Mouse (Mus musculus) liver, embryonic 12.5 days (tissue): ENCODE measurements around the gene Klk5. TPM values are rescaled to one million over a fixed set of nuclear protein-coding genes. Genes with fewer than 3 reads are reported as not detected.

Experiments used
- ATAC-seq: fragments of 200-750 bp; cut with Nextera tagmentation; 2 replicates; pipeline ENCODE4 v1.8.0; 2017; ENCODE audit warnings: moderate number of reproducible peaks, mild to moderate bottlenecking, moderate library complexity
- H3K27ac ChIP-seq: fragments of 300-500 bp; sonication (generic); 2 replicates; pipeline ENCODE4 v1.5.1; 2016; ENCODE audit warnings: mild to moderate bottlenecking
- H3K27me3 ChIP-seq: fragments of 300-500 bp; sonication (generic); replicated peaks from 2 replicates; pipeline ENCODE4 v1.6.1; 2016; ENCODE audit warnings: mild to moderate bottlenecking, moderate library complexity
- H3K36me3 ChIP-seq: fragments of 300-500 bp; sonication (generic); 2 replicates; pipeline ENCODE4 v1.6.1; 2016; ENCODE audit warnings: mild to moderate bottlenecking, moderate library complexity
- H3K4me1 ChIP-seq: fragments of 300-500 bp; sonication (generic); 2 replicates; pipeline ENCODE4 v1.6.1; 2016
- H3K4me2 ChIP-seq: fragments of 300-500 bp; sonication (generic); 2 replicates; pipeline ENCODE4 v1.6.1; 2016; ENCODE audit warnings: mild to moderate bottlenecking, moderate library complexity
- H3K4me3 ChIP-seq: fragments of 300-500 bp; sonication (generic); 2 replicates; pipeline ENCODE4 v1.5.1; 2016; ENCODE audit warnings: mild to moderate bottlenecking, moderate library complexity
- H3K9ac ChIP-seq: fragments of 300-500 bp; sonication (generic); 2 replicates; pipeline ENCODE4 v1.6.1; 2016; ENCODE audit warnings: mild to moderate bottlenecking, moderate library complexity
- H3K9me3 ChIP-seq: fragments of 300-500 bp; sonication (generic); replicated peaks from 2 replicates; pipeline ENCODE4 v1.6.1; 2016; ENCODE audit warnings: mild to moderate bottlenecking, moderate library complexity
- WGBS: fragments of 180-500 bp; shearing (Covaris S2); methylation state at CpG from one replicate; pipeline ENCODE4 v1.1.7; 2016; ENCODE audit not compliant: insufficient replicate concordance; 5-methylcytosine and 5-hydroxymethylcytosine counted together
- polyA plus RNA-seq: library from polyadenylated mRNA; unstranded; fragments of >200 nt; fragmentation: Nextera tagmentation; extraction: Ambion mirVana; gene quantifications from 2 replicates; pipeline ENCODE4 v1.2.1, GENCODE M21; 2016

Klk5 gene
- polyA plus RNA-seq, 1 experiment from 2014 or later: not detected

- no peak overlapping the region for H3K27ac ChIP-seq
- no peaks in the 10 kb centered on the region for H3K9me3 ChIP-seq
- no peak overlapping the region for H3K9ac ChIP-seq
- H3K4me3 ChIP-seq: no peak overlapping the region
- no peak overlapping the region for H3K4me2 ChIP-seq
- H3K4me1 ChIP-seq: no peaks in the 10 kb centered on the region
- ATAC-seq: no peak
- no peaks in the 10 kb centered on the region for H3K27me3 ChIP-seq
- H3K36me3 ChIP-seq: no peaks in the 10 kb centered on the region
- WGBS: 73% methylated on average over 8 of the region's 8 CpGs
Observed at GRCm38 (mm10) chr7:43829006-43829405, 12.8 kb upstream of the Klk5 start.

- Histone ChIP-seq H3K4me3 (no peak overlapping the region), H3K36me3 (no peaks in the 10 kb centered on the region), H3K27me3 (no peaks in the 10 kb centered on the region), H3K4me2 (no peak overlapping the region), H3K9ac (no peak overlapping the region), H3K9me3 (no peaks in the 10 kb centered on the region), H3K4me1 (no peaks in the 10 kb centered on the region), H3K27ac (no peak overlapping the region)
- WGBS: 70% methylated on average over 4 of the region's 4 CpGs
- no peak for ATAC-seq
Observed at GRCm38 (mm10) chr7:43843801-43844200, 2.0 kb downstream of the Klk5 start.

- Histone ChIP-seq H3K36me3 (no peaks in the 10 kb centered on the region), H3K4me3 (no peak overlapping the region), H3K4me2 (no peak overlapping the region), H3K27me3 (no peaks in the 10 kb centered on the region), H3K27ac (no peak overlapping the region), H3K4me1 (no peaks in the 10 kb centered on the region), H3K9ac (no peak overlapping the region), H3K9me3 (no peaks in the 10 kb centered on the region)
- 65% methylated on average over 6 of the region's 6 CpGs for WGBS
- ATAC-seq: no peak
Observed at GRCm38 (mm10) chr7:43851616-43852015, 9.8 kb downstream of the Klk5 start.

DNA sequence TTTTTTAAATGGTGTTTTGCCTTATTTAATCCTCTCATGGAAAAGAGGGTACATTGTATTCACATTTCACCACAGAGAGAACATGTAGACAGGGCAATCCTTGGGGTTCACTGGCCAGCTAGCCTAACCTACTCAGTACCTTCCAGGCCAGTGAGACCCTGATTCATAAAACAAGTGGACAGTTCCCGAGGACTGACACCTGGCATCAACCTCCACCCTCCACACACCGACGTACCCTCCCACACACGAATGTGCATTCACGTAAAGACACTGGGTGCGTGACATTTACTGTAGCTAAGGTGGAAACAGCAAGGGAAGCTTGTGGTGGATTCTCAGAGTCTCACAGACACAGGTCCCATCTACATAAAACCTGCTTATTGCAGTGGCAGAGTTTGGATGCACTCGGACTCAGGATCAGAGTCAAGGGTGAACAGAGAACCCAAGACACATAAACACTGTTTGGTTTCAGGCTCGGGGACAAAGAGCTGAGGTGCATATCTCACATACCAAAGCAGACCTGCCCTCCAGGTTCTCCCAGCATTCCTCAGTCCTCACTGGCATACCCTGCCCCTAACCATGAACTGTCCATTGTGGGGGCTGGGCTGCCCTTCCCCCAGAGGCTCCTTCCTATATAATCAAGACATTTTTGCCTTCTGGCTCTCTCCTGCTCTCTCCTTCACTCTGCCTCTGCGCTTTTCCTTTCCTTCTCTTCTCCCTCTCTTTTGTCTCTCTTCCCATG lies 13.0 kb downstream of the Klk5 start:
- Histone ChIP-seq H3K4me3 (no peak overlapping the region), H3K27me3 (no peaks in the 10 kb centered on the region), H3K9ac (no peak overlapping the region), H3K27ac (no peak overlapping the region), H3K4me1 (no peaks in the 10 kb centered on the region), H3K36me3 (no peaks in the 10 kb centered on the region), H3K4me2 (no peak overlapping the region), H3K9me3 (no peaks in the 10 kb centered on the region)
- 64% methylated on average over 9 of the region's 9 CpGs for WGBS
- no peak for ATAC-seq

DNA sequence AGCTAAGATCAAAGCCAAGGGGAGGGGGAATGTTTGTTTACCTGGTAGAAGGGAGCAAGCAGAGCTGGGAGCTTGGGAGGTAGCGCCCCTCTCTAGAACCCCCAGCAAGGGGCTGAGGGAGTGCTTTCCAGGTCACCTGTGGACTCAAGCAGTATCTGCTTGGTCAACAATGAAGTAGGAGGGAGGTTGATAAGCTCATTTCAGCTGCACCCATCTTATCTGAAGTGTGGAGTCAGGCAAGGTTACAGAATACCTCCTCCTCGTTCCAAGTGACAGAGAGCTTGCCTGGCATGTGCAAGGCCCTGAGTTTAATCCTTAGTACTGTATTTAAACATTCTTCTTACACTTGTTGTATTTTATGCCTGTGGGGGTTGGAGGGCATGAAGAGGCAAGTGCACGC lies 13.9 kb downstream of the Klk5 start:
- Histone ChIP-seq H3K36me3 (no peaks in the 10 kb centered on the region), H3K4me3 (no peak overlapping the region), H3K27me3 (no peaks in the 10 kb centered on the region), H3K27ac (no peak overlapping the region), H3K9me3 (no peaks in the 10 kb centered on the region), H3K4me2 (no peak overlapping the region), H3K9ac (no peak overlapping the region), H3K4me1 (no peaks in the 10 kb centered on the region)
- WGBS: 53% methylated on average over 3 of the region's 3 CpGs
- ATAC-seq: no peak

DNA sequence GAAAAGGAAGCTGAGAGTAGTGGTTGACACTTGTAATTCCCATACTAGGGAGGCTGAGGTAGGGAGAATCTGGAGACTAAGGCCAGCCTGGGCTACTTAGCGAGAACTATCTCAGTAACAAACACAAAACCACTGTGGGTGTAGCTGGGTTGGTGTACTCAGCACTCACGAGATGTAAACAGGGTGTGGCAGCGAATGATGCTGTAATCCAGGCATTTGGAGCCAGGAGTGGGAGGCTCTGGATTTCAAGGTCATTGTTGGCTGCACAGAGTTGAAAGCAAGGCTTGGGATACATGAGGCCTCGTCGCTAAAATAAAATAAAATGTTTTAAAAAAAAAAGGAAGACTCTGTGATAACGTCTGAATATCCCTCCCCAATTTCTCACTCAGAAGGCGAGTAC lies 14.5 kb downstream of the Klk5 start:
- H3K4me1 ChIP-seq: no peaks in the 10 kb centered on the region
- no peaks in the 10 kb centered on the region for H3K27me3 ChIP-seq
- 52% methylated on average over 7 of the region's 7 CpGs for WGBS
- no peak overlapping the region for H3K4me2 ChIP-seq
- H3K9me3 ChIP-seq: no peaks in the 10 kb centered on the region
- no peak for ATAC-seq
- no peak overlapping the region for H3K4me3 ChIP-seq
- no peak overlapping the region for H3K27ac ChIP-seq
- no peaks in the 10 kb centered on the region for H3K36me3 ChIP-seq
- no peak overlapping the region for H3K9ac ChIP-seq

DNA sequence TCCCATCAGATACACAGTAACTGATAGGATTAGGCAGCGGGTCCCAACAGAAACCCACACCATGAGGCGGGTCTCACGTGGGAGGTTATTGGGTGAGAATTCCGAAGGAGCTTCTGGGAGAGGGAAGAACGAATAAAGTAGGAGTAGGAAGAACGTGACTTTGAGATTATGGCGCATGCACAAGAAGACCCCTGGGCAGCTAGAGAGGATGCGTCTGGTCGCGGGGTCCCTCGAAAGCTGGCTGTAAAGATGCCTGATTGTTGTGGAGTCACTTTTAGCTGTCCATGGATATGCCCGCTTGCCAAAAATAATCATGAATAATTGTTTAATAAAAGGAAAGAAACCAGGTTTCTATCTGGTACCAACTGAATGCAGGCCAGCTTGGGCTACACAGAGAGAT lies 15.7 kb downstream of the Klk5 start:
- WGBS: 82% methylated on average over 12 of the region's 12 CpGs
- Histone ChIP-seq H3K9me3 (no peaks in the 10 kb centered on the region), H3K27ac (no peak overlapping the region), H3K4me1 (no peaks in the 10 kb centered on the region), H3K36me3 (no peaks in the 10 kb centered on the region), H3K9ac (no peak overlapping the region), H3K4me3 (no peak overlapping the region), H3K4me2 (no peak overlapping the region), H3K27me3 (no peaks in the 10 kb centered on the region)
- ATAC-seq: no peak

- Histone ChIP-seq H3K27me3 (no peaks in the 10 kb centered on the region), H3K9me3 (no peaks in the 10 kb centered on the region), H3K4me3 (no peak overlapping the region), H3K36me3 (no peaks in the 10 kb centered on the region), H3K9ac (no peak overlapping the region), H3K27ac (no peak overlapping the region), H3K4me2 (no peak overlapping the region), H3K4me1 (no peaks in the 10 kb centered on the region)
- WGBS: 71% methylated on average over 8 of the region's 8 CpGs
- ATAC-seq: no peak
Observed at GRCm38 (mm10) chr7:43860411-43860810, 18.6 kb downstream of the Klk5 start.

DNA sequence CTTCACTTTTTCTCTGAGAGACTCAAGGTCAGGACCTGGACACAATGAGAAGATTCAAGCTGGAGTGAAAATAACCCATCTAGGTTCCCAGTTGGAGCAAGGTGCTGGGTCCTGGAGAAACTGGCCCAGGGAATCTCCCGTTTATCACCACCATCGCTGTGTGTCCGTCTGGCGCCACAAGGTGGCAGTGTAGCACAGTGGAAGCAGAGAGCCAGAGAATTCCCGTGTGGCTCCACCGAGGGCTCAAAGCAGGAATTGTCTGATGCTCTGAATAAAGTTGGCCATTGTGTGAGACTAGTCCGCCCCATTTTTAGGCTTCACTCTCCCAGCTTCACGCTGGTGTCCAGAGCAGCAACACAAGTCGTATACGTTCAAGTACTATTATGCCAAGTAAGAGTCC lies 31.5 kb downstream of the Klk5 start:
- WGBS: 6% methylated on average over 10 of the region's 10 CpGs
- Histone ChIP-seq H3K9me3 (no peaks in the 10 kb centered on the region), H3K4me1 (no peaks in the 10 kb centered on the region), H3K4me2 (no peak overlapping the region), H3K27ac (no peak overlapping the region), H3K9ac (no peak overlapping the region), H3K4me3 (no peak overlapping the region), H3K36me3 (no peaks in the 10 kb centered on the region), H3K27me3 (no peaks in the 10 kb centered on the region; the same call in 1 of the 2 replicates)
- ATAC-seq: no peak

DNA sequence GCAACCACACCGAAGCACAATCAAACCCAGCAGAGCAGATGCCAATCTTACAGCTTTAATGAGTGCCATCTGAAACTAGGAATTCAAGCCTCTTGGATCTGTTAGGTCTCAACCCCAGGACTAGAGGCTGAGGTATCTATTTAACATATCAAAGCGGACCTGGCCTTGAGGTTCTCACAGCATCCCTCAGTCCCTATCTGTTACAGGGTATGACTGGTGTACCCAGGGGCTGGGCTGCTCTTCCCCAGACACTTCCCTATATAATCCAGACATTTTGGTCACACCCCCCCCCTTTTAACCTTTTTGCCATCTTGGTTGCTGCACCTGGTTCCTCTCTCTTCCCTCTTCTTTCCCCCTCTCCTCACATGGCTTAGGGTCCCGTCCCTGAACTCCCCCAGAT lies 31.9 kb downstream of the Klk5 start:
- WGBS: 58% methylated on average over 3 of the region's 3 CpGs
- ATAC-seq: no peak

GRCm38 (mm10) chr7:43874868-43875375 lies 33.2 kb downstream of the Klk5 start:
- WGBS: 73% methylated on average over 6 of the region's 6 CpGs

More for the DNA sequence above, 31.9 kb downstream of the Klk5 start:
- no peaks in the 10 kb centered on the region for H3K4me1 ChIP-seq
- H3K9me3 ChIP-seq: no peaks in the 10 kb centered on the region
- H3K9ac ChIP-seq: no peak overlapping the region
- no peaks in the 10 kb centered on the region for H3K36me3 ChIP-seq
- H3K27me3 ChIP-seq: no peaks in the 10 kb centered on the region; the same call in 1 of the 2 replicates
- H3K27ac ChIP-seq: no peak overlapping the region
- H3K4me2 ChIP-seq: no peak overlapping the region
- H3K4me3 ChIP-seq: no peak overlapping the region

DNA sequence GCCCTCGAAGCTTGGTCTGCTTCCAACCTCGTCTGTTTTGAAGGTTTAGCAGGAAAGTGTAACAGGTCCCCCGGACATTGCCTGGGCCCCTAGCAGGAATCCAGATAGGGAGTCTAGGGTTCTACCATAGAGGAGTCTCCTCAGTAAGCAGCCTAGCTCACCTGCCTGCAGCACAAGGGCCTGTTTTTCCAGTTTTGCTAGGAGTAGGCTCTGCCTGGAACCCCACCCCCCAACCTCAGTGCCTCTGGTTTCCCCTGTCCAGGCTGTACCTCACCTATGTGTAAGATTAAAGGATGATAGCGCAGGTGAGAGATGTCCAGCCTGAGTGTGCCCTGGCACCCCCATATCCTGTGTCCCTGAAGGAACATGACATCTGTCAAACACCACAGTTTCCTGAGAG lies 34.7 kb downstream of the Klk5 start:
- ATAC-seq: no peak
- Histone ChIP-seq H3K9ac (no peak overlapping the region), H3K27me3 (no peaks in the 10 kb centered on the region; the same call in 1 of the 2 replicates), H3K4me3 (no peak overlapping the region), H3K27ac (no peak overlapping the region), H3K36me3 (no peaks in the 10 kb centered on the region), H3K4me1 (no peaks in the 10 kb centered on the region), H3K9me3 (no peaks in the 10 kb centered on the region), H3K4me2 (no peak overlapping the region)
- WGBS: 67% methylated on average over 4 of the region's 4 CpGs

More at GRCm38 (mm10) chr7:43874868-43875375, 33.2 kb downstream of the Klk5 start:
- no peak for ATAC-seq
- H3K4me3 ChIP-seq: no peak overlapping the region
- no peak overlapping the region for H3K27ac ChIP-seq
- H3K9ac ChIP-seq: no peak overlapping the region
- H3K27me3 ChIP-seq: no peaks in the 10 kb centered on the region; the same call in 1 of the 2 replicates
- H3K4me2 ChIP-seq: no peak overlapping the region
- H3K4me1 ChIP-seq: no peaks in the 10 kb centered on the region
- no peaks in the 10 kb centered on the region for H3K36me3 ChIP-seq
- no peaks in the 10 kb centered on the region for H3K9me3 ChIP-seq

GRCm38 (mm10) chr7:43878281-43878680 lies 36.5 kb downstream of the Klk5 start:
- Histone ChIP-seq H3K4me2 (no peak overlapping the region), H3K4me1 (no peaks in the 10 kb centered on the region), H3K27me3 (no peaks in the 10 kb centered on the region; the same call in none of the 2 replicates), H3K9ac (no peak overlapping the region), H3K4me3 (no peak overlapping the region), H3K27ac (no peak overlapping the region), H3K36me3 (no peaks in the 10 kb centered on the region), H3K9me3 (no peaks in the 10 kb centered on the region)
- no peak for ATAC-seq
- WGBS: 24% methylated on average over 1 of the region's 1 CpGs
